Mouse (Mus musculus) G1E-ER4 (cell line): ENCODE measurements around the gene Esyt3. TPM values are rescaled to one million over a fixed set of nuclear protein-coding genes. Genes with fewer than 3 reads are reported as not detected.

Experiments
- GATA1 ChIP-seq: IDR thresholded peaks from one replicate; pipeline ENCODE4 v1.8.0; 2012; ENCODE audit warnings: low read length, inconsistent platforms
- polyA plus RNA-seq: library from polyadenylated mRNA; stranded (reverse); fragments of >175 nt; gene quantifications from 2 replicates; pipeline ENCODE4 v1.2.3, GENCODE M21; 2012

Gene Esyt3
- not detected in 2 replicates for polyA plus RNA-seq

GRCm38 (mm10) chr9:99357921-99358692 lies at the start of gene Esyt3:
TSS of gene Esyt3 (minus strand) at chr9:99358557.
- TF ChIP-seq GATA1 = no peak

GRCm38 (mm10) chr9:99401288-99401974 lies 43.1 kb upstream of the Esyt3 start:
- no peak for TF ChIP-seq GATA1

GRCm38 (mm10) chr9:99400781-99401180 lies 42.4 kb upstream of the Esyt3 start:
- TF ChIP-seq GATA1 = no peak

- TF ChIP-seq GATA1 = no peak
Observed at GRCm38 (mm10) chr9:99397056-99397815, 38.9 kb upstream of the Esyt3 start.

- no peak for TF ChIP-seq GATA1
Observed at GRCm38 (mm10) chr9:99394366-99394765, 36.0 kb upstream of the Esyt3 start.

- no peak for TF ChIP-seq GATA1
Observed at GRCm38 (mm10) chr9:99393146-99393545, 34.8 kb upstream of the Esyt3 start.

- no peak for TF ChIP-seq GATA1
Observed at GRCm38 (mm10) chr9:99391557-99391956, 33.2 kb upstream of the Esyt3 start.

- TF ChIP-seq GATA1 = no peak
Observed at GRCm38 (mm10) chr9:99390716-99391115, 32.4 kb upstream of the Esyt3 start.

GRCm38 (mm10) chr9:99390201-99390600 lies 31.8 kb upstream of the Esyt3 start:
- TF ChIP-seq GATA1 = no peak

- no peak for TF ChIP-seq GATA1
Observed at GRCm38 (mm10) chr9:99389506-99389905, 31.1 kb upstream of the Esyt3 start.

GRCm38 (mm10) chr9:99388856-99389255 lies 30.5 kb upstream of the Esyt3 start:
- no peak for TF ChIP-seq GATA1

- TF ChIP-seq GATA1 = no peak
Observed at GRCm38 (mm10) chr9:99388078-99388477, 29.7 kb upstream of the Esyt3 start.

GRCm38 (mm10) chr9:99382556-99382955 lies 24.2 kb upstream of the Esyt3 start:
- TF ChIP-seq GATA1 = no peak

- no peak for TF ChIP-seq GATA1
Observed at GRCm38 (mm10) chr9:99379194-99379593, 20.8 kb upstream of the Esyt3 start.

GRCm38 (mm10) chr9:99376591-99377418 lies 18.4 kb upstream of the Esyt3 start:
- no peak for TF ChIP-seq GATA1
